Comparison of ENCODE assay signal across 8 mouse cellular contexts in genomic region chr2:71874422-71874821, GRCm38 (mm10). TPM values are rescaled to one million over a fixed set of nuclear protein-coding genes. Genes with fewer than 3 reads are reported as not detected.
A peak's percentile ranks its signal among the peaks of the same experiment; 100 is the strongest.
DNase-seq lines count a peak whose midpoint lies in the region; ATAC-seq lines count a peak whose summit lies in the region.

No protein-coding gene starts in this region.

- DNase-seq in kidney, adult 11 months = no peak
- peak; percentile 21 for DNase-seq in adipocyte (ENCODE audit: low spot score)
- no peak for DNase-seq in spleen, adult 18-20 months
- no peak for DNase-seq in gastrocnemius, postnatal 25 days
- no peak for DNase-seq in left cerebral cortex, adult 11 months (ENCODE audit: low spot score)

- H3K79me2 ChIP-seq in macrophage (ENCODE audit: inconsistent target) = peaks cover 32% of the 10 kb centered on the region

- H3K9ac ChIP-seq in kidney, embryonic 14.5 days (ENCODE audit: low read depth, low read length) = no peak overlapping the region
- H3K9ac ChIP-seq in hindbrain, embryonic 12.5 days = no peak overlapping the region

- ATAC-seq in kidney, embryonic 14.5 days (ENCODE audit: low FRiP score, low TSS enrichment) = no peak
- no peak for ATAC-seq in hindbrain, embryonic 12.5 days (ENCODE audit: low FRiP score)

- H3K9me3 ChIP-seq in kidney, embryonic 14.5 days (ENCODE audit: control insufficient read depth, low read length) = no peaks in the 10 kb centered on the region
- no peaks in the 10 kb centered on the region for H3K9me3 ChIP-seq in hindbrain, embryonic 12.5 days (replicated peaks)

- WGBS in kidney, embryonic 14.5 days = 79% methylated on average over 2 of the region's 2 CpGs
- 76% methylated on average over 2 of the region's 2 CpGs for WGBS in hindbrain, embryonic 12.5 days
- WGBS in macrophage (ENCODE audit: missing documents) = 57% methylated on average over 2 of the region's 2 CpGs

- peaks cover 6% of the 10 kb centered on the region; the same call in 1 of the 2 replicates for H3K4me1 ChIP-seq in kidney, embryonic 14.5 days (ENCODE audit: control insufficient read depth, insufficient read depth, low read length)
- 0 out of 2 replicates have a peak, but pooled peaks cover 7% of the 10 kb centered on the region for H3K4me1 ChIP-seq in hindbrain, embryonic 12.5 days

- H3K27ac ChIP-seq in kidney, embryonic 14.5 days (ENCODE audit: low read depth, low read length) = no peak overlapping the region
- no peak overlapping the region for H3K27ac ChIP-seq in hindbrain, embryonic 12.5 days
- H3K27ac ChIP-seq in macrophage = peak overlapping the region; percentile 75

- H3K4me2 ChIP-seq in kidney, embryonic 14.5 days (replicated peaks; ENCODE audit: low read depth, low read length) = peak overlapping the region; percentile 73
- peak overlapping the region; percentile 82; the same call in 1 of the 2 replicates for H3K4me2 ChIP-seq in hindbrain, embryonic 12.5 days (replicated peaks)

- 0 out of 2 replicates have a peak overlapping the region, but pooled peaks have one; percentile 61 for H3K4me3 ChIP-seq in kidney, embryonic 14.5 days (ENCODE audit: low read length)
- no peak overlapping the region for H3K4me3 ChIP-seq in hindbrain, embryonic 12.5 days
- H3K4me3 ChIP-seq in macrophage (ENCODE audit: inconsistent target) = peak overlapping the region; percentile 48; the same call in 1 of the 2 replicates

- H3K36me3 ChIP-seq in kidney, embryonic 14.5 days (ENCODE audit: control insufficient read depth, insufficient read depth, low read length) = 0 out of 2 replicates have a peak, but pooled peaks cover 4% of the 10 kb centered on the region
- no peaks in the 10 kb centered on the region for H3K36me3 ChIP-seq in hindbrain, embryonic 12.5 days
- H3K36me3 ChIP-seq in macrophage (ENCODE audit: inconsistent target) = no peaks in the 10 kb centered on the region

- no peaks in the 10 kb centered on the region for H3K27me3 ChIP-seq in kidney, embryonic 14.5 days (ENCODE audit: control insufficient read depth, insufficient read depth, low read length)
- H3K27me3 ChIP-seq in hindbrain, embryonic 12.5 days = peaks cover 4% of the 10 kb centered on the region; the same call in 1 of the 2 replicates

RNA-seq across cellular contexts. Expression of gene Pdk1, which starts 1.4 kb away (rescaled TPM):
- polyA plus RNA-seq in kidney, embryonic 14.5 days (2014; fragmentation: Nextera tagmentation; extraction: Ambion mirVana) = 28.8 and 40.5 TPM in 2 replicates
- polyA plus RNA-seq in hindbrain, embryonic 12.5 days (2016; fragmentation: Nextera tagmentation; extraction: Ambion mirVana) = 28.9 and 33.4 TPM in 2 replicates
- total RNA-seq in macrophage (2018; cell fraction: chromatin; rRNA removed) = 10 to 100 TPM in 14 of 26 experiments, 1 to 10 TPM in 12; 1.3 to 44.0 (median 12.1) TPM
- 10 to 100 TPM in 13 of 26 experiments, 1 to 10 TPM in 13; 5.3 to 23.6 (median 11.2) TPM for total RNA-seq in macrophage (2018; cell fraction: cytosol; rRNA removed)
- total RNA-seq in macrophage (2018; cell fraction: nucleus; rRNA removed) = 10 to 100 TPM in 12 of 26 experiments, 1 to 10 TPM in 14; 2.8 to 36.2 (median 8.8) TPM
- polyA plus RNA-seq in macrophage (2018) = 19.0 to 31.9 TPM (median 22.9 TPM) in 3 replicates
- 10 to 100 TPM; 58.0 TPM for total RNA-seq in gastrocnemius, postnatal 25 days (2021)
